Mouse (Mus musculus): Measurements from ENCODE around the gene Klf7. TPM values are rescaled to one million over a fixed set of nuclear protein-coding genes. Genes with fewer than 3 reads are reported as not detected.

Gene Klf7
- total RNA-seq, 2 experiments from 2014 or later = 23.3 to 29.2 TPM

DNA sequence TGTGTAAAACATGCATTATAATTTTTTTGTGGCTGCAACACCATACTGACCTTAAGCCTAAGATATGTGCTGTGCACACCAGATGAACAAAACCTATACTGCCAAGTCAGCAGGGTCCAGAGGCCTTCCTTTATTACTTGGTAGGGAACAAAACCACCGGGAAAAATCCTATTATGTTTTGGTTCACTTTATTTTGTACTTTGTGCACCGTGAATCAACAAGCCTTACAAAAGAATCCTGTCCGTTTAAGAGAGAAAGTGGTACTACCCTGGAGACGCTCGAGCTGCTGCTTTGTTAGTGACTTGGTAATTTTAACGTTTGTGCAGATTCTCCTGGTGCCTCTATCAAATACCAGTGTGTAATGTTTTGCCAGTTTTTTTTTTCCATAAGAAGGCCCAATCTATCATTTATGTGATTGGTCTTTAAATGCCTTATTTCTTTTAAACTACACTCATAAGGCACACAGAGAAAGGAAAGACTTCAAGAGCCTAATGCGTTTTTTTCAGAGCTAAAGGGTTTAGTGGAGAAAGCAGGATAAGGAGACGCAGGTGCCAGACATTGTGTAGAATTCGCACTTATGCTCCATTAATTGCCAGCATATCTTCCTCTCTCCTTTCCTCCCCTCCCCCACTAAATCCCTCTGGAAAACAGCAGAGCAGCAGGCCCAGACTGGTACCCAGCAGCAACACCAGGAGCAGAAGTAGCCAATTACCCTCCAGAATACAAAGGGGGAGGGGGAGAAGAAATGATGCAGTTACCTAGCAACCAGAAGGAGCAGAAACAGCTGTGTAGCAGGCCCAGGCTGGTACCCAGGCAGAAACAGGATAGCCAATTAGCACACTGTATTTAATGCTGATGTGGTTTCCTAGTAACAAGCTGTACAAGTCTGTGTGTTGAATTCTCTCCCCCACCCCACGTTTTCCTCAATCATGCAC is 55.5 kb downstream of the Klf7 start:
- no peak for DNase-seq (ENCODE audit: low spot score in 2 of 2)

DNA sequence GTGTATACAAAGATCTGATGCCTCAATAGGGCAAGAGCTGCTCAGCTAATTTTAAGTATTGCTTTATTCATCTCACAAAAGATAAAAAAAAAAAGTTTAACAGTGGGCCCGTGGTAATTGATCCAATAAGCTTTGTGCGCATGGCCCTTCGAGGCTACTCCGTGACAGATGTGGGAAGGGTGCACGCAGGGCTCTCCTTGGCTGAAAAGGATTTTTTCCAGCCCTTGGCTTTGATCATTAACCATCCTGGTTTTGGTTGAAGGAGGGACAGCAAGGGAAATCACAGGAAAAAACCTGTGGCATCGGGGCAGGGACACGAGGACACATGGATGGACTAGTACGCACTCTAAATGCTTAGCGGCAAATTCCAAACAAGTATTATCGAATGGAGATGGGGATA is 60.6 kb downstream of the Klf7 start:
- no peak for DNase-seq (ENCODE audit: low spot score in 2 of 2)

DNA sequence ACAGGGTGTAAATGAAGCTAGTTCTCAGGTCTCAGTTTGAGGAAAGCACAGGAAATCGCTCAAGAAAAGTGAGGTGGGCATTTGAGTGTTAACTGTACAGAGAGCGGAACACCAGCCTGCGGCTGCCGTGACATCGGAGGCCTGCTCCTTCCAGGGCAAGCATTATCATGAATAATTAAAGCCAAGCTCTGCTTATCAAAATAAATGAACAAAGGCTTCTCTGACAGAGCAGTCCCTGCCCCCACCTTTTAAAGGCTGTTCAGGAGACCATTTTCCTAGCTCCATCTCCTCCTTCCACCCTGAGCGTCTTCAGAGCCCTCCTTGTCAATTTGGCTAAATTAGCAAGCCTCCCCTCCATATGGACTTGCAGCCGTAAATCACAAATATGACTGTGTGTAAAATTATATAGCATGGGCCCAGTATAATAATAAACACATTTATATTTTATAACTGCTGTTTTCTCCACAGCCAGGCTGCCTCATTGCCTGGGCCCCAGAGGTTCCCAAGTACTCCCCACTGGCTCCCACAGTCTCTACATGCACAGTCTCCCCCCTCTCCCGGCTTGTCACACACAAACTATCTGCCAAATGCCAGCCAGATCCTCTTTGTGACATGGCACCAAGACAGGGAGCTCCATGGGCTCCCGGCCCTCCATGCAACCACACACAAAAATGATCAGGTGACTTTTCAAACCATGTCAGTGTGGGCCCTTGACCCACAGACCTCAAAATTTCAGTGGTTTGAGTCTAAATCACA is 61.2 kb downstream of the Klf7 start:
- no peak for DNase-seq (ENCODE audit: low spot score in 2 of 2)

DNA sequence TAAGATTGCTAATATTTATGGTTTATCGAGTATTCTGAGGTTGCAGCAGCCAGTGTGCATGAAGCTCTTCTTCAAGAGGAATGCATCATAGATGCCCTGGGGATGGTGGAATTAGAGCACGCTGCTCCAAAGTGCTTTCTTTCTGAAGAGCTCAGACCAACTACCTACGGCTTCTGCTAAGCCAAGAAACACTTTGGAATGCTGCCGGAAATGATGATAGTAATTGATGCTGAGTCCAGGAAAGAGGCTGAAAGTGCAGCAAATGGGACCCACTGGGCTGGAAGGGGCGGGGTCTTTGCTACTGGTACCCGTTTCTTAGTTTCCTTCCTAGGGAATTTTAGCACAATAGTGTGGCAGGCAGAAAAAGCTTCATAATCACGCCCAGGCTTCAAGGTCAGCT is 62.0 kb downstream of the Klf7 start:
- no peak for DNase-seq (ENCODE audit: low spot score in 2 of 2)

DNA sequence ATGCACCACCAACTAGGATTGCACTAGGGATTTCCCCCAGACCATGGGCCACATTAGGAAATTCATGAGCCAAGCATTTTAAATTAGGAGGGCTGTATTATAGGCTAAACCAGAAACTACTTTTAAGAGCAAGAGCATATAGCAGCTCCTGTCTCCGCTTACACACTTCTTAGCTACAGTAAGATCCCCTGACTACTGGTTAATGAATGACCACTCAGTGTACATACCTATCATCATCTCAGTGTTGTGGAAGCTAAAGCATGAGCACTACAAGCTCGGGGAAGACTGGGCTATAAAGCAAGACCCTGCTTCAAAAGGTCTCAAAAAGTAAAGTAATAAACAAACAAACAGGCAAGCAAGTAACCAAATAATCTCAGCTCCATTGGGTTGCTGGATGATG is 65.5 kb downstream of the Klf7 start:
- no peak for DNase-seq (ENCODE audit: low spot score in 2 of 2)

DNA sequence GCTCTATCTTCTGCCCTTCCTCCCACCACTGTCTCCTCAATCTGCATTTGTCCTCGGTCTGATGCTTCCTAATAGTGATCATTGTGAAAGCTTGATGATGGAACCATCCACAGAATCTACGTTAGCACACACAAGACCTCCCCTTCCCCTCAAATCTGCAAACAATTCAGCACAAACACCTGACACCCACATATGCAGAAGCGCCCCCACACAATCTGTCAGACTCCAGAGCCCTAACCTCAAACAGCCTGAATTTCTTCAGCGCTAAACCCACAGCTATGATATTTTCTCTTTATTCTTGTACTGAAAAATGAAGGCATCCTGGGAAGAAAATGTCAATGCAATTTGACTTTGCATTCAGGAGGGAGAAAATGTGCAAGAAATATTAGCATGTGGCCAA is 66.1 kb downstream of the Klf7 start:
- DNase-seq (ENCODE audit: low spot score in 2 of 2) = no peak

DNA sequence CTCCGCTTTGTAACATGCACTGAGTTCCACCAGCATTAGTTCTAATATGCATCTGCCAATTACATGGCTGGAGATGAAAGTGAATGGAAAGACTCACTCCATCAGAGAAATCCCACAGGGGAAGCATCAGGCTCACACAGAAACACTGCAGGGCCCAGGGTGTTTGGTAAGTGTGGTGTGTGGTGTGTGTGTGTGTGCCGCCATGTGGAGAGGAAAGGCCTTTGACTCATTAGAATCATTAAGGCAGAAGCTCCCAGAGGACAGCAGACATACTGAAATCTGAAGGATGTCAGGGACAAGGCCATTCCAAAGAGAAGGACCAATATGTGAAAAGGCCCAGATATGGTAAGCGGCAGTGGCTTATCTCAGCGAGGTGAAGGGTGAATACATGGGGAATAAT is 66.9 kb downstream of the Klf7 start:
- no peak for DNase-seq (ENCODE audit: low spot score in 2 of 2)

DNA sequence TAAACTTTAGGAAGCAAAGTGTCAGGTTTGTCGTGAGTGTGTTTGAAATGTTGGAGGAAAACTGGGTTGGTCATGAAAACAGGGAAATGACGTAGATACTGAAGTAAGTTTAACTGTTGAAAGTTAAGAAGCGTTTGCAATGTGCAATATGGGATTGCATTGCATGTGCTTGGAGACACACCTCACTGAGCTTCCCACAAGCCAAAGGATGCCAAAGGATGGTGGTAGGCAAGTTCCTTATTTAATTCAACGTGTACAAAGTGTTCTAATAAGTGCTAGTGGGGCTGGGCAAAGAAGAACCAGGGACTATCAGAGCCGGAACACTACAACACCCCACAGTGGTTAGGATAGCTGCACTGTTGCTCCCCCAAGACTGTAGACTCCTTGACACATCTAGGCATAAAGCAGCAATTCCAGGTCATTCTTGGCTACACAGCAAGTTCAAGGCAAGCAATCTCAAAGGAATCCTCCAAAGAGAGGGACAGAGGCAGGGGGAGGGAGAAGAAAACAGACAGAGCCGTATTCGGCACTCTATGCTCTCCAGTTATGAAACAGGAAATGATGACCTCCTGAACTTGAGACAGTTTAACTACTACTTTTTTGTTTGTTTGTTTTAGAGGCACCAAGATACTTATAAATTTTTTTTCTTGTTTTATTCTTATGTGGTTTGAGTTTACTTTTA is 69.9 kb downstream of the Klf7 start:
- no peak for DNase-seq (ENCODE audit: low spot score in 2 of 2)

DNA sequence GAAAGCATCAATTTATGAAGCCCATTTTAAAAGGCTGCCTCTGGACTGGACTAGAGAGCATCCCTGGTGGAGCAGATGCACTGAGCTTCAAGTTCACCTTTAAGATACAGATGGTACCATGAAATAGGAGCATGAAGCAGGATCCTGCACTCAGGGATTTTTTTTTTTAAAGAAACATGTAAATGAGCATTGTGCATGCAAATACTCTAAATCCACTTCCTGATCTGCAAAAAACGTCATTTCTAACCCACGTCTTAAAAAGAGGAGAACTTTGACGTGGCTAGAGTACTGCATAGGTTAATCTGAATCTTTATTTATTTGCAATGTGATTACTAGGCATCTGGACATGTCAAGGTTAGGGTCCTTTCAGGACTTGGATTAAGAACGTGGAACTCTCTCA is 73.5 kb downstream of the Klf7 start:
- no peak for DNase-seq (ENCODE audit: low spot score in 2 of 2)

DNA sequence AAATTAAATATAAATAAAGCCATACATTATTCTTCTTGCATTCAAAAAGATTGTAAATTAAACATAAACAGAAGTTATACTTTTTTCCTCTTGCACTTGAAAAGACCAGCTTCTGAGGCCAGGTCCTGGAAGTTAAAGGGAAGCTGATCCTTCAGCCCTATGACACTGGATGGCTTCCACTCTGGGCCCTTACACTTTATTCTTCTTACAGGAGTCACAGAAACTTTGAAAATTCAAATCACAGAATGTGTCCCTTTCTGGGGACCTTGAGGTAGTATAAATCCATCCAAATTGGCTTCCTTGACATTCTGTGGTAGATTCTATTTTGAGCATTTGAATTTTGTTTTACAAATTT is 75.3 kb downstream of the Klf7 start:
- no peak for DNase-seq (ENCODE audit: low spot score in 2 of 2)

DNA sequence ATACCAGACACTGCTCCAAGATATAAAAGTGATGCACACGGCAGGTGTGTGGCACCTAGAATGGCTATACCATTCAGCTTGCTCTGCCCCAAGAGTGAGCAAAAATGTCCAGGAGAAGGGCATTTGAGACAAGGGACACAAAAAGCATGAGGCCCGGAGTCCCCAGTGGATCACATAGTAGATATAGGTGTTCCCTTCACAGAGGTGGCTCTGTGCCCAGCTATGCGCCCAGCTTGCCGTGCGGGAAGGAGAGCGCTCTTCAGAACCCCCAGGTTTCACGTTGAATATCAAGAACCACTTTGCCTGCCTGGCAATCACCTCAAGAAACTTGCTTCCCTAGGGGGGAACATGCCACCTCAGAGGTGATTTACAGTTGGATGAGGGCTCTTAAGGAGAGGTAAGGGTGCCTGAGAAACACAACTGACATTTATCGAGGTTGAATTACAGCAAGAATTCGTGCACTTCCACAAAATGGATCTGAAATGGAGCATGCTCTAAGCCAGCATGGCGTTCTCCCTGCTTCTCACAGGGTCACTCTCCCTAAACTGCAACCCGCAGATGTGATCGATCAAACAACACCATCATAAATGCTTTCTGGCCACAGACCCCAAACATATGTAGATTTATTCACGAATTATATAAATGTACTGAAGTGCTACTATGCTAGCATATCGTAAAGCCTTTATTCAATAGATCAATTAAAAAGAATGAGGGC is 75.8 kb downstream of the Klf7 start:
- no peak for DNase-seq (ENCODE audit: low spot score in 2 of 2)

DNA sequence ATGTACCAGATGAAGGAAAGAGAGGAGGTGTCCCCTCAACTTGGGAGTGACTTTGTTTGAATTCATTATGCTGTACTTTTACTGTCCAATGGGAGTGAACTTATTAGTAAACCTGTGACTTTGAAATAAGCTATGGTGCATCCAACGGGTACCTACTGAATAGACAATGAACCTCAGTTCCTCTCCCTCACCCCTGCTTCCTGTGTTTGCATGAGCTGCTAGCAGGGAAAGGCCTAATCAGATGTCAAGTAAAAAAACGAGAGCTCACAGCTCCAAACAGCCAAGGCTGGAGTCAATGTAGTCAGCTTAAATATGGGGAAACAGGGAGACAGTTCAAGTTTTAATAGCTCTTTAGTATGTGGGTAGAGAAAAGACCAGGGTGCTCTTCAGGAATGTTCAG is 77.5 kb downstream of the Klf7 start:
- no peak for DNase-seq (ENCODE audit: low spot score in 2 of 2)

DNA sequence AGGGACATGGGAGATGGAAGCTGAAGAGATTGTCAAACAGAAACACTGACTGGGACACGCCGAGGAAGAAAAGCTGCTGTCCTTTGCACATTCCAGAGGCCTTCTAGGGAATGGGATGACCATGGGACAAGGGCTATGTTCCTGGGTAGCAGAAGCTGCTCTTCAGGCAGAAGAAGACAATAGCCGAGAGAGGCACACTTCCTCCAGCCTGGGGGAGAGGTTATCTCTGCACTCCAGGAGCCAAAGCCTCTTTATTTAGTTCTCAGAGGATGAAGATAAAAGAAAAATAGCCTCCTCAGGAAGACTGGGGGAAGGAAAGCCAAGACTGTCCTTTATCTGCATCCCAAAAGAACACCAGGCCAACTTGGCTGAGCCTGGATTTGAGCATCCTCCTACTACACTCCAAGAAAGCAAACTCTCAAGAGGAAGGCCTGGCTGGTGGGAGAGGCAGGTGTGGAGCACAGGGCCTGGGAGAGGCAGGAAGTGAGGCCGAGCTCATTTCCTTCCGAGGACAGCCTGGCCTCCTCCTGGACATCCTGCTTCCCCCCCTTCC is 81.2 kb downstream of the Klf7 start:
- DNase-seq (ENCODE audit: low spot score in 2 of 2) = no peak

DNA sequence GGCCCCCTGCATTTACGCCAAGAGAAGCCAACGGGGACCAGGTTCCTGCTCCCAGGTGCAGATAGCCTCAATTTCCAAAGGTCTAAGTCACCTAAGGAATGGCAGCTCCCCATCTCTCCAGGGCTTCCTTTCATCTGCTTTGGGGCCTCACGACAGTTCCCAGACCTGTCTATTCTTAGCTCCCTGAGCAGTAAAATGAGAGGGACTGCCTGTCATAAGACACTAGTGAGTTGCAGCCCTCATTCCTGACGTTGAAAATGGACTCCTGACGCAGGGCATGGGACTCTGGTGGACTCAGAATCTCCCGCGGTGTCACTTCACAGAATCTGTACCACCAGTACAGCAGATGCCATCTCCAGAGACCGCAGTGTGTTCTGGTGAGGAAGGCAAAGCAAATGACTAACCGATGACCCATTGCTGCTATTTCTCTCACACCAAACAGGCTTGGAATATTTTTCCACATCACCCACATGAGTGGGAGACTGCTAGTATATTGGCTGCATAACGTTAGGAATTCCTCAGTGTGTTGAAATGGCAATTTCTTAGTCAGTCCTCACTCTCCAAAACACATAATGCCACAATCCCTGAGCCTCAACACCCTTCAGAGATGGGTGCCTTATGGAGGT is 81.9 kb downstream of the Klf7 start:
- no peak for DNase-seq (ENCODE audit: low spot score in 2 of 2)

DNA sequence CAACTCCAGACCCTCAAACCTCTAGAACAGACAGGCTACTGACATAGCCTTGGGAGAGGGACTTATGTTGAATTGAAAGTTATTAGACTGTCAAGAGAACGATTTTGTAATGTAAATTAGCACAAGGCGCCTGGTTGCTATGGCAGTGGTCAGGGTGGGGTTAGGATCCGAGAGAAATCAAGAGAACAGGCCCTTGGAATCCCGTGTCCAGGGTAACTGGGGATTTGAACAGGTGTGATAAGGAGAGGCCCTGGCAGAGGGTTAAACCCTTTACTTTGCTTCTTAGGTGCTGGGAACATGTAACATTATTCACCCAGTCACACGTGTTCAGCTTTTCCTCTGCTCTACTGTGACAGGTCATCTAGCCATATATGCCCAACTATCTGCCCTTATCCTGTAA is 83.7 kb downstream of the Klf7 start:
- DNase-seq (ENCODE audit: low spot score in 2 of 2) = no peak

DNA sequence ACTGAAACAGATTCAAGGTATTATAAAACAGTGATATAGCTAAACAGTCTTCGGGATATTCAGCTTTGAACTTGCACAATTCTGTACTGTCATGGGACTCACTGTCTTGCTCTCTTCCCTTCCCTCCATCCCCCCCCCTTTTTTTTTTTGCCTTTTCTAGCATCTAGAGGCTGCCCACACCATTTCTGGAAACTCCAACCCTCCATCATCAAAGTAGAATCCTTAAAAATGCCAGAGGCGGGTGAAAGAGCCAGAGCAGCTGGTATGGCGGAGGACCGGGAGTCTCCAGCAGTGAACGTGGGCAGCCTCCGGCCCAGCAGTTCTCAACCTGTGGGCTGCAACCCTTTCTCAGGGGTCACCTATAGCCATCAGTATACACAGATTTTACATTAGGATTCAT is 84.3 kb downstream of the Klf7 start:
- DNase-seq (ENCODE audit: low spot score in 2 of 2) = no peak

DNA sequence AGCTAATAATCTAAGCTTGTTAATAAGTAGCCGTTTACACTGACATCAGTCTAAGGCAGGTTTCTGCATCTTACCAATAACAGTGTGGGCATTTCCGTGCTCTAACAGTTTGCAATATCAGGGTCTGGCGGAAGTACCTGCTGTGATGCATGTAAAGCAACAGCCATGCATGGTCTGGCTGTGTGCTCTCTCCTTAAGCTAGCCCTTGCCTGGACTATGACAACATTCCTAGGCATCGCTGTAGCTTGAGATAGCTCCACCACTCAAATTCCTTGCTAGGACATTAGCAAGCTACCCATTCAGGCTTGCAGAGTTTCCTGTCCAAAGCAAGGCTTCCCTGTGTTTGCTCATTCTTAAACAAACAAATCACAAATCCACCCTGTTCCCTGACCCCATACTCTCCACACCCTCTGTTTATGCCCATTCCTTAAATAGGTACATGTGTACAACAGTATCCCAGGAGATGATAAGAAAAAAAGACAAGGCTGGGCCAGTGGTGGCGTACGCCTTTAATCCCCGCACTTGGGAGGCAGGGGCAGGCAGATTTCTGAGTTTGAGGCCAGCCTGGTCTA is 85.1 kb downstream of the Klf7 start:
- DNase-seq (ENCODE audit: low spot score in 2 of 2) = no peak

DNA sequence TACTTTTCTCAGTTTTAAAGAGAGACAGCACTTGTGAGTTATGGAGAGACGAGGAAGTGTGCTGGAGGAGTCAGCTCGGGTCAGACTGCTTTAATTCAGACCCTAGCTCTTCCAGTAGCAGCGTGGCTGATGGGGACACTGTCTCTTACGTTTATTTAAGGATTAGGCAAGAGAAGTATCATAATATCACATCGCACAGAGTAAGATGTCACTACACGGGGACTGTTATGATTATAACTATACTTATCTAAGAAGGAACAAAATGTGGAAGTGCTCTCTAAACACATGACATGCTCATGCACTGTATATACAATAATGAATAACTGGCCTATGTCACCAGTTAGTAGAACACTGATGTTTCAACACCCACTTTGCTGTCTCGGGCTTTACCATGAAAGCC is 86.3 kb downstream of the Klf7 start:
- no peak for DNase-seq (ENCODE audit: low spot score in 2 of 2)

DNA sequence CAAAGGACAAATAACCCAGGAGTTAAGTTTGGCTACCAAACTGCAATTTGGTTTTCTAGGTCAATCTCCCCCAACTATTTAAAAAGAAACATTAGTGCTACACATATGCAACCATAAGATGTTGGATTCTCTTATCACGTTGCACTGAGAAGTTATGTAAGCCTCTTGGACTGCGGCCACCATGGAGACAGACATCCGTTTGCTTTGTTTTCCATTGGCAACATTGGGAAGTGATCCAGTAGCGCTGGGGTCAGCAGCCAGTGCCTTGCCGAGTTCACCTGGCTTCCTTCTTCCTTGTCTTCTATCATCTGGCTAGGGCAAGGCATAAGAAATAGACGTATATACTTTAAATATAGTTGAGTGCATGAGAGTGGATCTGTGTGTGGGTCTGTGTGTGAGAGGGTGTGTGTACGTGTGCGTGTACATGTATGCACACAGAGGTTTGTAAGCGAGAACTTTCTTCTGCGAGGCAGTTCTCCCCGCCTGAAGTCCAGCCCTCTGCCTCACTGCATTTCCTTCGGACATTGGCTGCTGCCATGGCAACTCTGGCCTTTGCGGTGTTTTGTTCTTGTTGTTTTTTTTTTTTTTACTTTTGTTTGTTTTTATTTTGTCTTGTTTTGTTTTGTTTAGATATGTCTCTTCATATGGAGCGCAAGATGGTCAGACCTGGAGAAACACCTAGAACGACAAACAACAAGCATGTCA is 86.8 kb downstream of the Klf7 start:
- no peak for DNase-seq (ENCODE audit: low spot score in 2 of 2)

Measured in adrenal gland, postnatal 4 days (tissue).